Mouse (Mus musculus) liver, embryonic 13.5 days (tissue): Measurements from ENCODE around the gene Slbp. TPM values are rescaled to one million over a fixed set of nuclear protein-coding genes. Genes with fewer than 3 reads are reported as not detected.
A peak's percentile ranks its signal among the peaks of the same experiment; 100 is the strongest.

Source experiments
- ATAC-seq: fragments of 200-750 bp; cut with Nextera tagmentation; 2 replicates; pipeline ENCODE4 v1.8.0; 2017; ENCODE audit warnings: low read depth, mild to moderate bottlenecking, moderate number of reproducible peaks, moderate library complexity
- DNase-seq: peaks from one replicate; pipeline ENCODE4 v3.0.0; 2022
- H3K27ac ChIP-seq: fragments of 300-500 bp; sonication (generic); 2 replicates; pipeline ENCODE4 v1.5.1; 2015; ENCODE audit warnings: moderate library complexity, mild to moderate bottlenecking, inconsistent platforms
- H3K27me3 ChIP-seq: fragments of 300-500 bp; sonication (generic); 2 replicates; pipeline ENCODE4 v1.6.1; 2015; ENCODE audit warnings: mild to moderate bottlenecking, inconsistent platforms
- H3K36me3 ChIP-seq: fragments of 300-500 bp; sonication (generic); 2 replicates; pipeline ENCODE4 v1.6.1; 2015; ENCODE audit warnings: mild to moderate bottlenecking, inconsistent platforms
- H3K4me1 ChIP-seq: fragments of 300-500 bp; sonication (generic); replicated peaks from 2 replicates; pipeline ENCODE4 v1.6.1; 2015; ENCODE audit warnings: inconsistent platforms
- H3K4me2 ChIP-seq: fragments of 300-500 bp; sonication (generic); 2 replicates; pipeline ENCODE4 v1.6.1; 2015; ENCODE audit warnings: inconsistent platforms, mild to moderate bottlenecking, moderate library complexity
- H3K4me3 ChIP-seq: fragments of 300-500 bp; sonication (generic); replicated peaks from 2 replicates; pipeline ENCODE4 v1.5.1; 2015; ENCODE audit warnings: mild to moderate bottlenecking, inconsistent platforms
- H3K9ac ChIP-seq: fragments of 300-500 bp; sonication (generic); 2 replicates; pipeline ENCODE4 v1.6.1; 2015; ENCODE audit warnings: mild to moderate bottlenecking, inconsistent platforms
- H3K9me3 ChIP-seq: fragments of 300-500 bp; sonication (generic); replicated peaks from 2 replicates; pipeline ENCODE4 v1.6.1; 2016; ENCODE audit warnings: inconsistent platforms
- WGBS: fragments of 180-500 bp; shearing (Covaris S2); methylation state at CpG from one replicate; pipeline ENCODE4 v1.1.7; 2015; ENCODE audit not compliant: insufficient replicate concordance; 5-methylcytosine and 5-hydroxymethylcytosine counted together
- polyA plus RNA-seq: library from polyadenylated mRNA; unstranded; fragments of >200 nt; fragmentation: Nextera tagmentation; extraction: Ambion mirVana; gene quantifications from 2 replicates; pipeline ENCODE4 v1.2.1, GENCODE M21; 2015

The Slbp gene
- polyA plus RNA-seq, 1 experiment from 2014 or later, result 319 TPM

DNA sequence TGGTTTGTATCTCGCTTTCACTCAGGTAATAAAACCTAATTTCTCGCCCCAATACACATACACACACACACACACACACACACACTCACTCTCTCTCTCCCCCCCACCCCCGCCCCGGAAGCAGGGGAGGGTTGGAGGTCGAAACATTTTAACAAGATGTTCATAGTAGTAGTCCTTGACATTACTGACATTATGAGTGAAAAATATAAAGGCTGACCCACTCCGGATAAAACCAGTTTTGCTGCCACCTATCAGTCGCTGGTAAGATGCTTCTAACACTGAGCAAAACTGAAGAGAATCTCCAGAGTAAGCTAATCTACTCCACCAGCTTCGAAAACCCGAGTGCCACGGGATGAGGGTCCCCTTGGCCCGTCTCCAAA lies 843 bp downstream of the Slbp start:
- H3K4me1 ChIP-seq, result peaks cover 81% of the 10 kb centered on the region
- ATAC-seq (no peak), DNase-seq (no peak)
- peak overlapping the region; percentile 83 for H3K4me3 ChIP-seq
- H3K9me3 ChIP-seq, result no peaks in the 10 kb centered on the region
- peak overlapping the region; percentile 92 for H3K27ac ChIP-seq
- WGBS, result under 1% methylated on average over 11 of the region's 11 CpGs
- peak overlapping the region; percentile 79 for H3K9ac ChIP-seq
- no peaks in the 10 kb centered on the region for H3K27me3 ChIP-seq
- H3K36me3 ChIP-seq, result peaks cover 68% of the 10 kb centered on the region
- H3K4me2 ChIP-seq, result peak overlapping the region; percentile 92

DNA sequence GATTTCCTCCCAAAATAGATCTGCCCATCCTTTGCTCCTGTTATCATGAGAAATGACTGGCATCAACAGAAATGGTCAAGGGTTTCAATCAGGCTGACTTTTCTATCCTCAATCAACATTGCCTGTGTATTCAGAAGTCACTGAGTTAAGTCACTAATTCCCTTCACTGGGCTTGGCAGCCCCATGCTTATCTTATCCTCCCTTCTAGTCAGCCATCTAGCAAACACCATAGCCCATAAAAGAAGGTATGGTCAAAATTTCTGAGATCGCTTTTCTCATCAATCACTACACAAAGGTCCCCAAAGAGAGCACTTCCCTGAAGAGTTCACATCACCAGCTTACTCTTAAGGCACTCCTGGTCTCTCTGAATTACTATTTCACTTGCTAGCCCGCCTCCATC lies 1.4 kb downstream of the Slbp start:
- peaks cover 81% of the 10 kb centered on the region for H3K4me1 ChIP-seq
- 1% methylated on average over 2 of the region's 2 CpGs for WGBS
- H3K27ac ChIP-seq, result peak overlapping the region; percentile 92
- peak overlapping the region; percentile 83 for H3K4me3 ChIP-seq
- peak overlapping the region; percentile 92 for H3K4me2 ChIP-seq
- peak overlapping the region; percentile 79 for H3K9ac ChIP-seq
- ATAC-seq (no peak), DNase-seq (no peak)
- H3K36me3 ChIP-seq, result peaks cover 74% of the 10 kb centered on the region
- H3K9me3 ChIP-seq, result no peaks in the 10 kb centered on the region
- H3K27me3 ChIP-seq, result no peaks in the 10 kb centered on the region

GRCm38 (mm10) chr5:33640652-33641051 lies 11.7 kb downstream of the Slbp start:
- 41% methylated on average over 3 of the region's 3 CpGs for WGBS
- Histone ChIP-seq H3K36me3 (peaks cover 94% of the 10 kb centered on the region), H3K27ac (no peak overlapping the region), H3K9me3 (no peaks in the 10 kb centered on the region), H3K27me3 (no peaks in the 10 kb centered on the region), H3K9ac (no peak overlapping the region), H3K4me1 (peaks cover 32% of the 10 kb centered on the region), H3K4me3 (no peak overlapping the region), H3K4me2 (no peak overlapping the region)
- ATAC-seq (no peak; the same call in 1 of the 2 replicates), DNase-seq (no peak)

- Histone ChIP-seq H3K9me3 (no peaks in the 10 kb centered on the region), H3K4me3 (no peak overlapping the region), H3K4me1 (peaks cover 33% of the 10 kb centered on the region), H3K27ac (no peak overlapping the region), H3K27me3 (no peaks in the 10 kb centered on the region), H3K36me3 (peaks cover 88% of the 10 kb centered on the region), H3K4me2 (no peak overlapping the region), H3K9ac (no peak overlapping the region)
- ATAC-seq, result peak; percentile 13; the same call in 1 of the 2 replicates
- DNase-seq, result no peak
- WGBS, result 75% methylated on average over 4 of the region's 4 CpGs
Observed at GRCm38 (mm10) chr5:33638826-33639225, 13.5 kb downstream of the Slbp start.

GRCm38 (mm10) chr5:33637606-33638350 lies 14.6 kb downstream of the Slbp start:
- Histone ChIP-seq H3K4me1 (peaks cover 26% of the 10 kb centered on the region), H3K9me3 (no peaks in the 10 kb centered on the region), H3K4me3 (no peak overlapping the region), H3K27me3 (no peaks in the 10 kb centered on the region), H3K36me3 (peaks cover 77% of the 10 kb centered on the region), H3K4me2 (no peak overlapping the region), H3K9ac (no peak overlapping the region), H3K27ac (no peak overlapping the region)
- ATAC-seq, result no peak
- 72% methylated on average over 3 of the region's 3 CpGs for WGBS
- no peak for DNase-seq

- Histone ChIP-seq H3K4me3 (no peak overlapping the region), H3K27me3 (no peaks in the 10 kb centered on the region), H3K9ac (no peak overlapping the region), H3K36me3 (peaks cover 53% of the 10 kb centered on the region), H3K4me1 (peaks cover 32% of the 10 kb centered on the region), H3K4me2 (no peak overlapping the region), H3K9me3 (no peaks in the 10 kb centered on the region), H3K27ac (no peak overlapping the region)
- 46% methylated on average over 3 of the region's 3 CpGs for WGBS
- DNase-seq (no peak), ATAC-seq (peak; percentile 62)
Observed at GRCm38 (mm10) chr5:33635361-33635760, 17.0 kb downstream of the Slbp start.

DNA sequence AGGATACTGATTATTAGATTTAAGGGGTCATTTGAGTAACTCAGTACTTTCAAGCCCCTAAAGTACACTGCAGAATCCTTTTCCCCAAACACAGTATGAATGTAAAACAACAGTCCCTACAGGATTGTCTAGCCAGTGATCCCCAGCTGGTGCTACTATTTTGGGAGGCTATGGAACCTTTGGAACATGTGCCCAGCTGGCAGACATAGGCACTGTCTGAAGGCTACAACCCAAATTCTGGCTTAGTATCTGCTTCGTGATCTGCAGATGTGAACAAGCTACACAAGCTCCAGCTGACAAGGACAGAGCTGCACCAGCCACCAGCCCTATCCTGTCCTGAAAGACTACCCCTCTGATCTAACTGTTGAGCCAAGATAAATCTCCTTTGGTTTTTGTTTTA lies 19.8 kb downstream of the Slbp start:
- H3K4me1 ChIP-seq, result peaks cover 47% of the 10 kb centered on the region
- H3K36me3 ChIP-seq, result peaks cover 29% of the 10 kb centered on the region
- H3K4me3 ChIP-seq, result no peak overlapping the region
- H3K9me3 ChIP-seq, result no peaks in the 10 kb centered on the region
- ATAC-seq (no peak), DNase-seq (no peak)
- H3K27me3 ChIP-seq, result no peaks in the 10 kb centered on the region
- H3K27ac ChIP-seq, result no peak overlapping the region
- no peak overlapping the region; the same call in 1 of the 2 replicates for H3K9ac ChIP-seq
- WGBS, result 67% methylated on average over 1 of the region's 1 CpGs
- no peak overlapping the region for H3K4me2 ChIP-seq

DNA sequence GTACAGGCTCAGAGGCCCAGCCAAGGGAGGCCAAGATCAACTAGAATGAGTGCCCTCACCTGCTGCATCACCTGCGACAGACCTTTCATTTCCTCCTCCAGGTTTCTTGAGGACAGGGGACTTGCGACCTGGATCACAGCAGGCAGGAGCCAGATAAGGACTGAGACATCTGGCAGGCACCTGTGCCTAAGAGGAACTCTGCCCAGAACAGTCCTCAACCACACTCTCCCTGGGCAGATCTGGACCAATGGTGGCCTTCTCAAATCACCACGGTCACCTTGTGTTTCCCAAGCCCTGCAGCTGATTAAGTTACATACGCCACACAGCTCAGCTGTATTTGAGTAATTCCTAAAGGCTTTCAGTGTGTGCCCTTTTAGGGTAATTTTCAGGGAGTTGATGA lies 21.8 kb downstream of the Slbp start:
- 44% methylated on average over 4 of the region's 4 CpGs for WGBS
- DNase-seq (peak; percentile 26), ATAC-seq (no peak)
- H3K9ac ChIP-seq, result peak overlapping the region; percentile 75
- peak overlapping the region; percentile 97 for H3K4me2 ChIP-seq
- H3K27ac ChIP-seq, result peak overlapping the region; percentile 87
- H3K4me3 ChIP-seq, result peak overlapping the region; percentile 85
- peaks cover 11% of the 10 kb centered on the region for H3K36me3 ChIP-seq
- H3K4me1 ChIP-seq, result peaks cover 40% of the 10 kb centered on the region
- no peaks in the 10 kb centered on the region for H3K9me3 ChIP-seq
- no peaks in the 10 kb centered on the region for H3K27me3 ChIP-seq

- DNase-seq (peak; percentile 66), ATAC-seq (peak; percentile 73)
- Histone ChIP-seq H3K27ac (peak overlapping the region; percentile 87), H3K27me3 (no peaks in the 10 kb centered on the region), H3K9ac (peak overlapping the region; percentile 75), H3K36me3 (peaks cover 6% of the 10 kb centered on the region), H3K4me2 (peak overlapping the region; percentile 97), H3K4me3 (peak overlapping the region; percentile 85), H3K4me1 (peaks cover 37% of the 10 kb centered on the region), H3K9me3 (no peaks in the 10 kb centered on the region)
- 2% methylated on average over 9 of the region's 9 CpGs for WGBS
Observed at GRCm38 (mm10) chr5:33630061-33630460, 22.3 kb downstream of the Slbp start.

- Histone ChIP-seq H3K4me1 (peaks cover 42% of the 10 kb centered on the region), H3K9ac (peak within 1 kb of the TSS; percentile 93), H3K4me3 (peak within 1 kb of the TSS; percentile 85), H3K27ac (peak within 1 kb of the TSS; percentile 93), H3K4me2 (peak within 1 kb of the TSS; percentile 98), H3K27me3 (no peaks in the 10 kb centered on the region), H3K36me3 (peaks cover under 1% of the 10 kb centered on the region; the same call in 1 of the 2 replicates), H3K9me3 (no peaks in the 10 kb centered on the region)
- DNase-seq (peak; percentile 100), ATAC-seq (peak; percentile 93)
- WGBS, result under 1% methylated on average over 99 of the region's 99 CpGs
Observed at GRCm38 (mm10) chr5:33629301-33629987, 22.9 kb downstream of the Slbp start, which contains the start of the genes Fam53a and Gm9903. Gene Fam53a (minus strand): TSS chr5:33629635. Gene Gm9903 (plus strand): TSS chr5:33629925.

- peak overlapping the region; percentile 85 for H3K4me3 ChIP-seq
- 0 out of 2 replicates have a peak, but pooled peaks cover 2% of the 10 kb centered on the region for H3K36me3 ChIP-seq
- WGBS, result under 1% methylated on average over 24 of the region's 24 CpGs
- ATAC-seq (peak; percentile 19; the same call in 1 of the 2 replicates), DNase-seq (peak; percentile 50)
- peaks cover 44% of the 10 kb centered on the region for H3K4me1 ChIP-seq
- H3K9ac ChIP-seq, result peak overlapping the region; percentile 93
- peak overlapping the region; percentile 98 for H3K4me2 ChIP-seq
- no peaks in the 10 kb centered on the region for H3K27me3 ChIP-seq
- H3K27ac ChIP-seq, result peak overlapping the region; percentile 93
- no peaks in the 10 kb centered on the region for H3K9me3 ChIP-seq
Observed at GRCm38 (mm10) chr5:33628820-33629300, 23.5 kb downstream of the Slbp start.
